Mouse (Mus musculus) effector memory CD4-positive, alpha-beta T cell, adult 7 months (primary cell): ENCODE results near the gene Glb1l. TPM values are rescaled to one million over a fixed set of nuclear protein-coding genes. Genes with fewer than 3 reads are reported as not detected.

Source experiments
- polyA plus RNA-seq: library from polyadenylated mRNA; unstranded; fragments of 100-300 nt; shearing (Covaris generic); gene quantifications from one replicate; pipeline ENCODE4 v1.2.1, GENCODE M21; 2017

Glb1l gene
- 7.4 TPM for polyA plus RNA-seq

DNA sequence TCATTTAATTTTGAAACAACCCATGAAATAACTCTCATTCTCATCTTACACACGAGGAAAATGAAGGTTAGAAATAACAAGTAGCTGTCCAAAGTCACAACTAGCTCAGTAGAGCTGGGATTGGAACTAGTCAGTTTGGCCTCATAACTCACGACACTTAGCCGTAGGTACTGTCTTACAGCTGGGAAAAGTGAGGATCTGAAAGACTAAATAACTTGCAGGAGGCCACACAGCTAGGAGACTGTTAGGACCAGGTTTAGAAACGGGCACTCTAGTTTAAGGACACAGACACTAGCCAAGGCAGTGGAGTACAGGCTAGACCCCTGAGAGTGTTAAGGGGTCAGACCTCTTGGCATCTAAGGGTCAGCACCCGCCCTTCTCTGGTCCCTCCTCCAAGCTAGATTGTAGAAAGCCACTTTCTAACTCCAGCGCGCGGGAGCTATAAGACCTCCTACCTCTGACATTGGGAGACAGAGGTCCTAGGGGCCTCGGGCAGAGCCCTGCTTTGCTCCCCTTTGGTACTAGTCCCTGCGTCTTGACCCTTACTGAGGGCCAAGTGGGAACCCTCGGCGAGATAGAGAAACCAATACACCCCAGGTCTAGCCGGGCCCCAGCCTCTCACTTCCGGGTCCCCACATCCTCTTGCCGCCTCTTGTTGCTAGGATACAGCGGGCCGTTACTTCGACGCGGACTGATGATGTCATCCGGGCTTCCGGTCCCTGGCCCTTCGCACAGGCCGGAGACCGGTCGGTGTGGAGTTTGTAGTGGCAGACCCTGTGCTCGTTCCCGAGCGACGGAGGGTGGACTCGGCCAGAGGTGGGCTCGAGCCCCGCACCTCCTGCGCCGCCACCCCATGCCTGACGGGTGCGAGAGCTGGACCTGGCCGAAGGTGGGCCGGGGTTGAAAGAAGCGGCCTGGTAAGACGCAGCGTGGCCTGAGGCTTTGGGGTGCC lies at the start of gene Glb1l, which contains the start of gene Stk16:
Glb1l (minus strand) TSS at position 678 of the 952 bp plus-strand sequence.
Stk16 (plus strand) TSS at position 703 of the 952 bp plus-strand sequence.

DNA sequence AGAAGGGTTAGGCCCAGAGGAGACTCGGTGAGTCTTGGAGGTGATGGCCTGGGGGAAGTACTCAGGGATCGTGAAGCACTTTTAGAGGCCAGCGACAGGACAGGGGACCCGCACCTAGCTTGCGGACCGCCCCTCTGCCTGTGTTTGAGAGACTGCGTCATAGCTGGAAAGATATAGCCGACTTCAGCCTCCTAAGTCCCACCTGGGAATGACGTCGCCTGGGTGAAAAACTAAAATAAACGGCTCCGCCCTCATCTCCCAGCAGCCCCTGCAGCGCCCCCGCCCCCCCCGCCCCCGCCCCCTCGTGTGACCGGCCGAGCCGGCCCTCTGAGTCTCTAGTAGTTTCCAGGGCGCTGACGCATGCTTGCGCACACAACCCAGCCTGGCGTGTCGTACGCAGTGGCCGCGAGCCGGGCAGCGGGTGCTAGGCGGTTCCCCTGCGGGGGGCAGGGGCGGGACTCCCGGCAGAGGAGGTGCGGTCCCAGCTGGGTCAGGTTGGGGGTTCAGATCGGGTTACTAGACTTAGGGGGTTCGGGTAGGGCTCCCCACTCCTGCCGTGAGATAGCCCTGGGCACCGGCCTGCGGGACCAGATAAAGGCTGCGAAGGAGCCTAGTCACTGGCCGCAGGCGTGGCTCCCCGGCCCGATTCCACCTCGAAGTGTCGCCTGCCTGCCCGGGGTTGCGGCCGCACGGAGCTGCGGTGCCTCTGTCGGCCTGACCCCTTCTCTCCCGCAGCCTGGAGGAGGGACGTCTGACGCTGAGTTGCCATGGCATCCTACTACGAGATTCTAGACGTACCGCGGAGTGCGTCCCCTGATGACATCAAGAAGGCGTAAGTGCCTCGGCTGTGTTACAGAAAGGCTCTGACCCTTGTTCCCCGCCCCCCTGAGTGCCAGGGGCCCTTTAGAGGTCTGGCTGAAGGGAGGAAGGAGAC lies 25.8 kb upstream of the Glb1l start, which contains the start of gene Dnajb2:
Dnajb2 (plus strand) TSS at position 290 of the 934 bp plus-strand sequence.

GRCm38 (mm10) chr1:75231664-75232152 lies 21.1 kb upstream of the Glb1l start, which contains the start of gene A630095N17Rik:
Gene A630095N17Rik, minus strand, starts transcription at chr1:75232102.

DNA sequence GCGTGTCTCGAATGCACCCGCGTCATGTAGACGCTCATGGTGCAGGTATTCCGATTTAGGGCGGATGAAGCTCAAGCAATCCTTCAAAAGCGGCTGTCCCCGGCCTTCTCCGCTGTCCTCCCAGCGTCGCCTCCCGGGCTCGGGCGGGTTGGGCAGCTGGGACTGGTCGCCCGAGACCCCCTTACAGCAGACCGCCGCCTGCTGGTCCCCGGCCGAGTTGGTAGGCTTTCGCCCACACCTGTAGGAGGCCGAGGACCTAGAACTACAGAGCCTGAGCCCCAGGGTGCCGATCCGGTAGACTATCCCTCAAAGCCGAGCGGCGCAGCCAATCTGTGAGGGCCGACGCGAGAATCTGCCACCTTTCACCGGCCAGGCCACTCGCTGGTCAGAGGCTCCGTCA lies 8.9 kb upstream of the Glb1l start, which contains the start of gene Tuba4a:
Tuba4a (minus strand) TSS at position 335 of the 400 bp plus-strand sequence.

GRCm38 (mm10) chr1:75191622-75192402 lies 18.8 kb downstream of the Glb1l start, which contains the start of the genes Ankzf1 and Atg9a:
Gene Ankzf1, plus strand, starts transcription at chr1:75192151.
Gene Atg9a, minus strand, starts transcription at chr1:75192196.

DNA sequence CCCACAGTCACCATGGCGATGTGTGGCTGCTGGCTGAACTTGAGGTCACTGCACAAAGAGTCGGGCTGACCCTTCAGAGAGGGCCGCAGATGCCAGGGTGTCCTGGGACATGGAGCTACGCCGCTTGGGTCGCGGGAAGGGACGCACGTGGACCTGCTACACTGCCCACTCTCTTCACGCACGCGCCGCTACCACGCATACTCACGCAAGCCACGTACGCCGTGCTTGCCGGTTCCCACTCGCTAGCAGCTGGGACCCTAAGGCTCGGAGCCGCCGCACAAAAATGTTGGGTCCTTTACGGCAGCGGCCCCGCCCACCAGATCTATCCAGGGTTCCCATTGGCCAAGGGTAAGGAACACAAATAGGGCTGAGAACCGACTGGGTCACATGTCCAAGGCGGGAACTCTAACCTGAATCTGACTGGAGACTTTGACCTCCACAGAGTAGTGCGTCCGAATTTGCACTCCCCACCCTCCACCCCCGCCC lies 30.5 kb downstream of the Glb1l start, which contains the start of gene Abcb6:
Abcb6 (minus strand) TSS at position 288 of the 486 bp plus-strand sequence.

DNA sequence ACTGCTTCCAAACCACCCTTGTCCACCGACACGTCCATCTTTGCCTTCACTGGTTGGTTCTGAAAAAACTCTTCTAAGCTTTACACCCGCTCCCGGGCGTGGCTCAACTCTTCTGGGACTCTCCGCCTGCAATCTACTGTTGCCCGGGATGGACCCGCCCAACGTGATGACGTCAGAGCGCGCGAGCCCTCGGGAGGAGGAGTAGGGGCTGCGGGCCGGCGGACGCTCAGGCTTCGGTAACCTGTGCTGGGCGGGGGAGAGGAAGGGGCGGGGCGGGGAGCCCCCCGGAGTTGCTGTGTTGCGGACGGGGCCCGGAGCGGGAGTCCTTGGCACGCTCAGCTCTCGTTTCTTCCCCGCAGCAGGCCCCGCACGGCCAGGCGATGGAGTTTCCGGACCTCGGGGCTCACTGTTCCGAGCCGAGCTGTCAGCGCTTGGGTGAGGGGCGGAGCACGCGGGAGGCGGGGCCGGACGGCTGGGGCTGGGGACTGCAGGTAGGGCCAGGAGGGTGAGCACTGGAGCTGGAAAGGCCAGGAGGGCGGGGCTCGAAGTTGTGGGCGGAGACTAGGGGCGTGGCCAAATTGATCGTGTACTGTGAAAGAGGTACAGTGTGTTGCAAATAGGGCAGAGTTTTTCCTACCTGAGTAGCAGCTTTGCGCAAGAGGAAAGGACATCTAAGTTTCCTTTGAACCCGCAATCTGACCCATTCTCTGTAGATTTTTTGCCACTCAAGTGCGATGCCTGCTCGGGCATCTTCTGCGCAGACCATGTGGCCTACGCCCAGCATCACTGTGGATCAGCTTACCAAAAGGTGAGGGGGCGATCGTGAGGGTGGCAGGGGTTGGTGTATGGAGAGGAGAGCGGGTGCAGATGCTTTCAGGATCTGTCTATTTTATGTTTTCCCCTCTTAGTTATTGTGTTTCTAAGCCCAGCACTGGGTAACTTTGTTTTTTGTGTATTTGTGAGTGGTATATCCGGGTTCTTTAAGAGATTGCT lies 41.8 kb downstream of the Glb1l start, which contains the start of gene Zfand2b:
Zfand2b (plus strand) TSS at position 175 of the 993 bp plus-strand sequence.

Other genes starting within 250 kb of the Glb1l start
- 6.5 TPM for gene Nhej1, start 85.6 kb downstream of the Glb1l start, polyA plus RNA-seq
- 0.30 TPM for gene Slc23a3, start 76.9 kb downstream of the Glb1l start, polyA plus RNA-seq
- gene Cnppd1, start 68.1 kb downstream of the Glb1l start, polyA plus RNA-seq: 159 TPM
- gene Retreg2, start 68.0 kb downstream of the Glb1l start, polyA plus RNA-seq: 86.1 TPM
- 76.0 TPM for gene Zfand2b, start 42.2 kb downstream of the Glb1l start, polyA plus RNA-seq
- gene Abcb6, start 30.4 kb downstream of the Glb1l start, polyA plus RNA-seq: 3.3 TPM
- gene Ankzf1, start 18.7 kb downstream of the Glb1l start, polyA plus RNA-seq: 19.0 TPM
- 17.3 TPM for gene Atg9a, start 18.6 kb downstream of the Glb1l start, polyA plus RNA-seq
- 59.4 TPM for gene Stk16, start within 50 bp of the Glb1l start, polyA plus RNA-seq
- gene Tuba4a, start 9.1 kb upstream of the Glb1l start, polyA plus RNA-seq: 208 TPM
- gene A630095N17Rik, start 21.3 kb upstream of the Glb1l start, polyA plus RNA-seq: not detected
- 109 TPM for gene Dnajb2, start 25.6 kb upstream of the Glb1l start, polyA plus RNA-seq
- gene Ptprn, start 53.7 kb upstream of the Glb1l start, polyA plus RNA-seq: 0.13 TPM
- gene Resp18, start 67.6 kb upstream of the Glb1l start, polyA plus RNA-seq: not detected
- 42.9 TPM for gene Dnpep, start 107.2 kb upstream of the Glb1l start, polyA plus RNA-seq
- gene Des, start 149.5 kb upstream of the Glb1l start, polyA plus RNA-seq: not detected
- 0.59 TPM for gene Speg, start 164.5 kb upstream of the Glb1l start, polyA plus RNA-seq
- 97.2 TPM for gene Gmppa, start 225.1 kb upstream of the Glb1l start, polyA plus RNA-seq
- not detected for gene Asic4, start 239.6 kb upstream of the Glb1l start, polyA plus RNA-seq